Mouse (Mus musculus): Measurements from ENCODE around the gene Mpp4.

- TF ChIP-seq CTCF (IDR thresholded peaks at IDR 0.05; ENCODE audit: low read depth) (no peak), EP300 (IDR thresholded peaks at IDR 0.05; ENCODE audit: low read depth) (no peak)
Observed at GRCm38 (mm10) chr1:59194979-59195378, 31.8 kb upstream of the Mpp4 start.
